Mouse (Mus musculus) erythroblast, embryonic 14.5 days (primary cell): Measurements from ENCODE around the gene Zyg11b. TPM values are rescaled to one million over a fixed set of nuclear protein-coding genes. Genes with fewer than 3 reads are reported as not detected.

Source experiments
- H3K27me3 ChIP-seq: 2 replicates; pipeline ENCODE4 v1.6.1; 2012; ENCODE audit warnings: inconsistent platforms; ENCODE audit not compliant: control insufficient read depth
- H3K36me3 ChIP-seq: 2 replicates; pipeline ENCODE4 v1.6.1; 2012; ENCODE audit warnings: mild to moderate bottlenecking, inconsistent platforms; ENCODE audit not compliant: control insufficient read depth
- H3K4me1 ChIP-seq: 2 replicates; pipeline ENCODE4 v1.6.1; 2012; ENCODE audit warnings: inconsistent platforms; ENCODE audit not compliant: control insufficient read depth
- H3K4me3 ChIP-seq: replicated peaks from 2 replicates; pipeline ENCODE3; 2012; ENCODE audit warnings: moderate library complexity, mild to moderate bottlenecking, inconsistent platforms
- H3K9me3 ChIP-seq: 2 replicates; pipeline ENCODE4 v1.6.1; 2012; ENCODE audit warnings: low read length, inconsistent platforms, mixed read lengths; ENCODE audit not compliant: control insufficient read depth
- GATA1 ChIP-seq: IDR thresholded peaks from 2 replicates; pipeline ENCODE4 v1.6.1; 2012; ENCODE audit warnings: low read length, inconsistent platforms, mixed read lengths
- TAL1 ChIP-seq: IDR thresholded peaks from 3 replicates; pipeline ENCODE4 v1.6.1; 2012; ENCODE audit warnings: low read length, inconsistent platforms, mixed read lengths
- polyA plus RNA-seq: library from polyadenylated mRNA; stranded (reverse); fragments of >175 nt; gene quantifications from 2 replicates; pipeline ENCODE4 v1.2.3, GENCODE M21; 2012

Gene Zyg11b
- polyA plus RNA-seq, 1 experiment: 0.02 TPM

GRCm38 (mm10) chr4:108320627-108321380 is 19.9 kb upstream of the Zyg11b start:
- H3K27me3 ChIP-seq: no peaks in the 10 kb centered on the region; the same call in 1 of the 2 replicates
- no peaks in the 10 kb centered on the region for H3K4me1 ChIP-seq
- H3K9me3 ChIP-seq: peaks cover 3% of the 10 kb centered on the region
- H3K4me3 ChIP-seq: no peak overlapping the region
- H3K36me3 ChIP-seq: no peaks in the 10 kb centered on the region
- no peak for TF ChIP-seq GATA1
- TF ChIP-seq TAL1: no peak

GRCm38 (mm10) chr4:108319747-108320146 is 18.9 kb upstream of the Zyg11b start:
- peaks cover 3% of the 10 kb centered on the region for H3K9me3 ChIP-seq
- H3K4me3 ChIP-seq: no peak overlapping the region
- H3K4me1 ChIP-seq: no peaks in the 10 kb centered on the region
- no peaks in the 10 kb centered on the region; the same call in 1 of the 2 replicates for H3K27me3 ChIP-seq
- TF ChIP-seq TAL1: no peak
- TF ChIP-seq GATA1: no peak
- H3K36me3 ChIP-seq: no peaks in the 10 kb centered on the region

GRCm38 (mm10) chr4:108318649-108319615 is 18.0 kb upstream of the Zyg11b start:
- Histone ChIP-seq H3K36me3 (no peaks in the 10 kb centered on the region), H3K9me3 (peaks cover 3% of the 10 kb centered on the region), H3K27me3 (no peaks in the 10 kb centered on the region; the same call in 1 of the 2 replicates), H3K4me3 (no peak overlapping the region), H3K4me1 (no peaks in the 10 kb centered on the region)
- no peak for TF ChIP-seq TAL1
- TF ChIP-seq GATA1: no peak

- TF ChIP-seq TAL1 (no peak), GATA1 (no peak)
- Histone ChIP-seq H3K27me3 (no peaks in the 10 kb centered on the region; the same call in 1 of the 2 replicates), H3K9me3 (peaks cover 3% of the 10 kb centered on the region), H3K36me3 (no peaks in the 10 kb centered on the region), H3K4me1 (no peaks in the 10 kb centered on the region), H3K4me3 (no peak overlapping the region)
Observed at GRCm38 (mm10) chr4:108317656-108318605, 17.0 kb upstream of the Zyg11b start.

GRCm38 (mm10) chr4:108314041-108314440 is 13.1 kb upstream of the Zyg11b start:
- TF ChIP-seq TAL1: no peak
- TF ChIP-seq GATA1: no peak
- H3K4me1 ChIP-seq: no peaks in the 10 kb centered on the region
- H3K36me3 ChIP-seq: no peaks in the 10 kb centered on the region
- H3K27me3 ChIP-seq: no peaks in the 10 kb centered on the region; the same call in 1 of the 2 replicates
- H3K4me3 ChIP-seq: no peak overlapping the region
- H3K9me3 ChIP-seq: no peaks in the 10 kb centered on the region

- no peak overlapping the region for H3K4me3 ChIP-seq
- H3K9me3 ChIP-seq: no peaks in the 10 kb centered on the region; the same call in 1 of the 2 replicates
- H3K27me3 ChIP-seq: no peaks in the 10 kb centered on the region
- H3K4me1 ChIP-seq: no peaks in the 10 kb centered on the region
- TF ChIP-seq TAL1 (no peak), GATA1 (no peak)
- H3K36me3 ChIP-seq: no peaks in the 10 kb centered on the region
Observed at GRCm38 (mm10) chr4:108310706-108311105, 9.8 kb upstream of the Zyg11b start.

- TF ChIP-seq TAL1: no peak
- TF ChIP-seq GATA1: no peak
- Histone ChIP-seq H3K27me3 (no peaks in the 10 kb centered on the region), H3K36me3 (no peaks in the 10 kb centered on the region), H3K4me3 (no peak overlapping the region), H3K4me1 (peaks cover 16% of the 10 kb centered on the region), H3K9me3 (no peaks in the 10 kb centered on the region; the same call in 1 of the 2 replicates)
Observed at GRCm38 (mm10) chr4:108302296-108302890, 1.5 kb upstream of the Zyg11b start.

GRCm38 (mm10) chr4:108300266-108300665 is 630 bp downstream of the Zyg11b start:
- no peaks in the 10 kb centered on the region for H3K9me3 ChIP-seq
- H3K36me3 ChIP-seq: no peaks in the 10 kb centered on the region
- TF ChIP-seq GATA1: no peak
- TF ChIP-seq TAL1: no peak
- H3K27me3 ChIP-seq: no peaks in the 10 kb centered on the region
- peak overlapping the region; percentile 82 for H3K4me3 ChIP-seq
- H3K4me1 ChIP-seq: peaks cover 16% of the 10 kb centered on the region
